Mouse (Mus musculus) forebrain, embryonic 11.5 days (tissue): ENCODE measurements around the gene Mindy4. TPM values are rescaled to one million over a fixed set of nuclear protein-coding genes. Genes with fewer than 3 reads are reported as not detected.
"Not testable (repeated sequence)": the region's sequence is repeated elsewhere in the genome, so short reads cannot be mapped to it uniquely, and the experiment has no call there.

Experiments used
- ATAC-seq: fragments of 200-750 bp; cut with Nextera tagmentation; replicated peaks from 2 replicates; pipeline ENCODE4 v1.8.0; 2017; ENCODE audit warnings: moderate TSS enrichment; ENCODE audit not compliant: low FRiP score
- DNase-seq: peaks from one replicate; pipeline ENCODE4 v3.0.0-alpha.2; 2017; ENCODE audit warnings: low spot score
- H3K27ac ChIP-seq: fragments of 300-500 bp; sonication (generic); 2 replicates; pipeline ENCODE4 v1.5.1; 2014; ENCODE audit warnings: low read depth, low read length
- H3K27me3 ChIP-seq: fragments of 300-500 bp; sonication (generic); 2 replicates; pipeline ENCODE4 v1.6.1; 2014; ENCODE audit warnings: mild to moderate bottlenecking, low read length, mixed read lengths; ENCODE audit not compliant: control insufficient read depth, insufficient read depth
- H3K36me3 ChIP-seq: fragments of 300-500 bp; sonication (generic); 2 replicates; pipeline ENCODE4 v1.6.1; 2014; ENCODE audit warnings: mild to moderate bottlenecking, low read length, moderate library complexity, mixed read lengths; ENCODE audit not compliant: control insufficient read depth, insufficient read depth
- H3K4me1 ChIP-seq: fragments of 300-500 bp; sonication (generic); replicated peaks from 2 replicates; pipeline ENCODE4 v1.6.1; 2014; ENCODE audit warnings: low read length, mixed read lengths; ENCODE audit not compliant: control insufficient read depth, insufficient read depth
- H3K4me2 ChIP-seq: fragments of 300-500 bp; sonication (generic); 2 replicates; pipeline ENCODE4 v1.6.1; 2014; ENCODE audit warnings: low read depth, mild to moderate bottlenecking, low read length, moderate library complexity, mixed read lengths; ENCODE audit not compliant: severe bottlenecking
- H3K4me3 ChIP-seq: fragments of 300-500 bp; sonication (generic); 2 replicates; pipeline ENCODE4 v1.5.1; 2014; ENCODE audit warnings: low read depth, low read length
- H3K9ac ChIP-seq: fragments of 300-500 bp; sonication (generic); 2 replicates; pipeline ENCODE4 v1.6.1; 2014; ENCODE audit warnings: low read length
- H3K9me3 ChIP-seq: fragments of 300-500 bp; sonication (generic); 2 replicates; pipeline ENCODE4 v1.6.1; 2016; ENCODE audit warnings: low read length, mixed read lengths; ENCODE audit not compliant: control insufficient read depth
- WGBS: fragments of 180-500 bp; shearing (Covaris S2); extraction: QIAGEN DNeasy Blood & Tissue Kit; methylation state at CpG from one replicate; pipeline ENCODE4 v1.1.7; 2014; 5-methylcytosine and 5-hydroxymethylcytosine counted together
- polyA plus RNA-seq: library from polyadenylated mRNA; unstranded; fragments of >200 nt; fragmentation: Nextera tagmentation; extraction: Ambion mirVana; gene quantifications from 2 replicates; pipeline ENCODE4 v1.2.1, GENCODE M21; 2014

Mindy4 gene
- polyA plus RNA-seq, 1 experiment from 2014 or later: 22.5 TPM

DNA sequence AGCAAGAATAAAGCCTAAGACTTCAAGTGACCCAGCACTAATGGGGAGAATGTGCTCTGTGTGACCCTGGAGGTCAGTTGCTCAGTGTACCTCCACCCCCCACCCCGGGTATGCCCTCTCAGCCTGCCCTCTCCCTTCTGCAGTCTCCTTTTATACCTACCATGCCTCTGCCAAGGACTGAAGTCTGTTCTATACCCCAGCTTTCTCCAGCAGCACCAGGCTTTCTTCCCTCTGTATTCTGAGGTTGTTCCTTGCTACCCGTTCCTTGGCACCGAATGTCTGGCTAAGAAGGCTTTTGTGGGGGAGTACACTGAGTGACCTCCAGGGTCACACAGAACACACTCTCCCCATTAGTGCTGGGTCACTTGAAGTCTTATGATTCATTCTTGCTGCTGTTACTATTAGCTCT, 29.2 kb upstream of the Mindy4 start:
- Histone ChIP-seq H3K4me3 (no peak overlapping the region), H3K9me3 (no peaks in the 10 kb centered on the region), H3K4me1 (peaks cover 7% of the 10 kb centered on the region), H3K4me2 (no peak overlapping the region), H3K9ac (no peak overlapping the region), H3K27ac (no peak overlapping the region), H3K27me3 (no peaks in the 10 kb centered on the region), H3K36me3 (no peaks in the 10 kb centered on the region)
- ATAC-seq (no peak), DNase-seq (no peak)
- 9% methylated on average over 3 of the region's 3 CpGs for WGBS

DNA sequence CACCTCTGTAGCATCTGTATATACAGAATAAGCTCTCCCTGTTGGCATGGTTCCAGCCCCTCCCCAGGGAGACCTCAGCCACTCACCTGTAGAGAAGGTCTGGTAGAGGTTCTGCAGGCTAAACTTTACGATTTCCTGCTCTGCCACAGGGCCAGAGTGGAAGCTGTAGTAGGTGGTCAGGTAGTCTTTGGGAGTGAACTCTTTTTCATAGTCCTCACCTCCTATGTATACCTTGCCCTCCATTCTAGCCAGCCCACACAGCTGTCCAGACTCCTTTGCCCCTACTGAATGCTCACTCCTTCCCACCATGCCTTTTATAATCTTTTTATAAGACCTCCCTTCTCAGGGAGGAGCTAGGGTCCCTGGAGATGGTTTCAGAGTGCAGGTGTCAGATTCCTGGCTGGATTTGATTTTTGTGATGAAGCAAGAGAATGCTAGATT, 28.4 kb upstream of the Mindy4 start, which contains the start of gene Inmt:
TSS of gene Inmt (minus strand) at position 303 of the 441 bp plus-strand sequence.
- H3K4me1 ChIP-seq: peaks cover 7% of the 10 kb centered on the region
- no peak within 1 kb of the TSS for H3K27ac ChIP-seq
- no peaks in the 10 kb centered on the region for H3K27me3 ChIP-seq
- no peak within 1 kb of the TSS for H3K9ac ChIP-seq
- ATAC-seq: no peak
- no peaks in the 10 kb centered on the region for H3K9me3 ChIP-seq
- DNase-seq: no peak
- WGBS: 89% methylated on average over 1 of the region's 1 CpGs
- no peak within 1 kb of the TSS for H3K4me2 ChIP-seq
- no peaks in the 10 kb centered on the region for H3K36me3 ChIP-seq
- no peak within 1 kb of the TSS for H3K4me3 ChIP-seq

DNA sequence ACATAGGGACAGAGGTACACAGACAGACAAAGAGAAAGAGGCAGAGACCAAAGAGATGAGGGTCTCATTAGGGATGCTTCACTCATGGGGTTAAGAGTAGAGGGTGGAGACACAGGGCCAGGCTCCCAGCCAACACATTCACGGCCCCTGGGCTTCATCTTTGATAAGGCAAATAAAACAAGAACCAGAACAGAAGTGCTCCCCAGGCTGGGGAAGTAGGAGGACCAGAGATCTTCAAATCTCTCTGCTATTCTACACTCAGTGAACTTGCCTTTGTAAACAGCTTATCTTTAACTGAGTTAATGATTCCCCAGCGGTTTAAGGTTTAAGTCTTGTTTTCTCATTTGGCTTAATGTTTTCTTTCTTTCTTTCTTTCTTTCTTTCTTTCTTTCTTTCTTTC, 27.7 kb upstream of the Mindy4 start:
- Histone ChIP-seq H3K4me2 (no peak overlapping the region), H3K27me3 (no peaks in the 10 kb centered on the region), H3K4me3 (no peak overlapping the region), H3K27ac (no peak overlapping the region), H3K36me3 (no peaks in the 10 kb centered on the region), H3K4me1 (peaks cover 7% of the 10 kb centered on the region), H3K9ac (no peak overlapping the region), H3K9me3 (no peaks in the 10 kb centered on the region)
- DNase-seq (no peak), ATAC-seq (no peak)
- WGBS: 71% methylated on average over 2 of the region's 2 CpGs

DNA sequence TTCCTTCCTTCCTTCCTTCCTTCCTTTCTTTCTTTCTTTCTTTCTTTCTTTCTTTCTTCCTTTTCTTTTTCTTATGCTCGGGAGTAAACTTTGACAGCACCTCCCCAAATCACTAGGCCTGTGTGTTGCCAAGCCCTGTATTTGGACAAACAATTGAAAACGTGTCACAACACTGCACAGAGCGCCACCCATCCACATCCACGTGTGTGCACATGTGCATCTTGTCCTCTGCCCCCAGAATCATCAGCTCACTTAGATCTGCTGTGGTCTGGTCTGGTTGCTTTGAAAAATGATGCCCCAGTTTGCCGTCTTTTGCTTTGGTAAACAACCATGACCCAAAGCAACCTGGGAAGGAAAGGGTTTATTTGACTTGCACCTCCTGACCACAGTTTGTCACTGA, 27.3 kb upstream of the Mindy4 start:
- Histone ChIP-seq H3K27me3 (no peaks in the 10 kb centered on the region), H3K36me3 (no peaks in the 10 kb centered on the region), H3K27ac (no peak overlapping the region), H3K4me2 (no peak overlapping the region), H3K4me1 (peaks cover 7% of the 10 kb centered on the region), H3K4me3 (no peak overlapping the region), H3K9ac (no peak overlapping the region), H3K9me3 (no peaks in the 10 kb centered on the region)
- ATAC-seq (no peak), DNase-seq (no peak)
- WGBS: 58% methylated on average over 5 of the region's 5 CpGs

DNA sequence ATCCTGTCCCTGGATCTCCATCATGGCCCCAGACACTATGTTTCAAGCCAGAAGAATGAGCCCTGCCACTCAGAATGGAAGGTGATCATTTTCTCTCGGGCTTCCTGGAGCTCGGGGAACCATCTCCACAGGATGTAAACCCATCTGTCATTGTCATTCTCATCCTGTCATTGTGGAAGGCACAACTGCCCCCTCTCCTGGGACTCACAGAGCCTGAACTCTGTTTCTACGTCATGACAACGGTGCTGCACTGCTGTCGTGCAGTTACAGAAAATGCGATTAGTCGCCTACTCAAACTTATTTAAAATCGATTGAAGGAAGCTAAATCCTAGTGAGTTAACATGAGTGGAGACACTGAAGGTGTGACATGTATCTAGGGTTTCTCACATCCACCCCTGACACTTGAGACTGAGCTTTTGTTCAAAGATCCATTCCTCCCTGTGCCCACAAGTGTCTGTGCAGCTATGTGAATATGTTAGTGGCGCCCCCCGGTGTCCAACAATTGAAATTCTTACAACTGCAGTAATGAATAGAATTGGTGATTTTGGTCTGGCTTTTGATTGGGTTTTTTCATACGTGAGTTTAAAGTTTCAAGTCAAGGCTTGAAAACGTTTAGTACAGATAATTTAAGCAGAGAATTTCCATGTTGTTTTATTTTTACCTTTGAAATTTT, 26.0 kb upstream of the Mindy4 start:
- WGBS: 62% methylated on average over 12 of the region's 12 CpGs
- ATAC-seq (no peak), DNase-seq (peak; percentile 68)
- H3K9me3 ChIP-seq: no peaks in the 10 kb centered on the region
- no peak overlapping the region for H3K9ac ChIP-seq
- H3K4me1 ChIP-seq: peaks cover 7% of the 10 kb centered on the region
- no peak overlapping the region for H3K27ac ChIP-seq
- no peak overlapping the region for H3K4me2 ChIP-seq
- no peak overlapping the region for H3K4me3 ChIP-seq
- no peaks in the 10 kb centered on the region for H3K36me3 ChIP-seq
- H3K27me3 ChIP-seq: no peaks in the 10 kb centered on the region

DNA sequence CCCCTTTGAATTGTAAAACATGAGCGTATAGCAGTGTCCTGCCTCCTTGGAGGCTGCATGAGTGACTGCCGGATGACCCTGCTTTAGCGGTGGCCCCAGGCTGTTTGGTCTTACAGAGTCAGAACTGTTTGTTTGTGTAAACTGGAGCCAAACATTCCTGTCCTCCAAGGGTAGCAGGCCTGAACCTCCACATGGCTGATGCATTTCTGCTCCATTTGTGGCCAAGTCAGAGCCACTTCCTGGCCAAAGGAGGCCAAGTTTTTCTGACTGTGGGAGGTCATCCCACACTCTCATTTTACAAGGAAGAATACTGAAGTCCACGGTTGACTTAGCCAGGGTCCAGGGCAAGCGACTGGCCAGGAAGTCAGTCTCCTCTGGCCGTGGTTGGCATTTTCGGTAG, 23.6 kb upstream of the Mindy4 start:
- no peak for DNase-seq
- H3K4me1 ChIP-seq: no peaks in the 10 kb centered on the region
- 87% methylated on average over 7 of the region's 7 CpGs for WGBS
- ATAC-seq: no peak
- no peaks in the 10 kb centered on the region for H3K27me3 ChIP-seq
- H3K9ac ChIP-seq: no peak overlapping the region
- no peak overlapping the region for H3K27ac ChIP-seq
- H3K4me2 ChIP-seq: no peak overlapping the region
- H3K9me3 ChIP-seq: no peaks in the 10 kb centered on the region
- H3K4me3 ChIP-seq: no peak overlapping the region
- H3K36me3 ChIP-seq: no peaks in the 10 kb centered on the region

DNA sequence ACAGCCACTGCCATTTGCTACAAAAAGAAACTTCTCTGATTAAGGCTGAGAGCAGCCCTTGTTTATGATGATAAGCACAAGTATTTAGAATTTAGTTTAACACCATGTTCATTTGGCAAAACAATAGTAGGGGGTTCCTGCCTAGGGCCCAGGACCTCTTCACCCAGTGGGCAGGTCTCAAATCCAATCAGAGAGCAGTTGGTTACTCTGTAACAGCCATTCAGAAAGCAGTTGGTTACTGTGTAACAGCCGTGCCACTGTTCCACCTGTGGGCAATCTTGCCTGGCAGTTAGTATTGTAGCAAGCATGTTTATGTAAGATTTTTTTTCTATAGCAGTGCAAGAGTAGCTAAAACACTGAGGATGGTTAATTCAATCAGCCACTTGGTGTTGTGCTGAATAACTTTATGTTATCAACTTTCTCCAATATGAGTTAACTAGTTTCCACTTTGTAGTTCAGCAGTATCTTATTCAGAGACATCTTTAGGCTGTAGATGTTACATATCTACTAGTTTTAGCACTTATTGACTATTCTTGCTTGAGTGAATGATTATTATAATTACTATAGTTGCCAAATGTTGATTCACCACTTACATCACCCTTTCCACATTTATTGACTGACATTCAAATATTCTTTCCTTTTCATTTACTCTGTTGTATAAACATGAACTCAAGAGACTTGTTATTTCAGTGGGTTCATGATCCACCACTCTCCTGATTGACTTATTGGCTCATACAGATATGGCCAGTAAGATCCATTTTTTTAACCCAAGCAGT, 20.3 kb upstream of the Mindy4 start:
- H3K27ac ChIP-seq: no peak overlapping the region
- no peak overlapping the region for H3K4me3 ChIP-seq
- H3K36me3 ChIP-seq: no peaks in the 10 kb centered on the region
- no peak overlapping the region for H3K9ac ChIP-seq
- H3K9me3 ChIP-seq: no peaks in the 10 kb centered on the region
- DNase-seq (no peak), ATAC-seq (no peak)
- H3K27me3 ChIP-seq: no peaks in the 10 kb centered on the region
- H3K4me1 ChIP-seq: no peaks in the 10 kb centered on the region
- no peak overlapping the region for H3K4me2 ChIP-seq
- 90% methylated on average over 1 of the region's 1 CpGs for WGBS

DNA sequence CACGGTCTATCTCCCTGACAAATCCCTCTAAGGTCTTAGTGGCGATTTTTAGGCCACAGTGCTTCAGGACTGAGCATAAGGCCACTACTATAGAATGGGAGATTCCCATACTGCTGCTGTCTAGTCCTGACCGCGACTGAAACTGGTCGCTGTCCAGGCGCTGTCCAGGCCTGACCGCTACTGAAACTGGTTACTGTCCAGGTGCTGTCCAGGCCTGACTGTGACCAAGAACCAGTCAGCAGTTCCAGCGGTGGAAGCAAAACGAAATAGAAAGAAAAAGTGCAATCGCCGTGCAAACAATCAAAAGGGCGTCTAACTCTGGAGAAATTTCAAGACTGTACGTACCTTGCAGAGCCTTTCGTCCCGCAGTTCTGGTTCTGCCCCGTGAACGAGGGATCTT, 15.4 kb upstream of the Mindy4 start:
- H3K4me3 ChIP-seq, DNase-seq, H3K36me3 ChIP-seq, H3K4me1 ChIP-seq, ATAC-seq, H3K9ac ChIP-seq, H3K27me3 ChIP-seq, H3K4me2 ChIP-seq, H3K9me3 ChIP-seq, H3K27ac ChIP-seq: not testable (repeated sequence)
- 94% methylated on average over 17 of the region's 17 CpGs for WGBS

DNA sequence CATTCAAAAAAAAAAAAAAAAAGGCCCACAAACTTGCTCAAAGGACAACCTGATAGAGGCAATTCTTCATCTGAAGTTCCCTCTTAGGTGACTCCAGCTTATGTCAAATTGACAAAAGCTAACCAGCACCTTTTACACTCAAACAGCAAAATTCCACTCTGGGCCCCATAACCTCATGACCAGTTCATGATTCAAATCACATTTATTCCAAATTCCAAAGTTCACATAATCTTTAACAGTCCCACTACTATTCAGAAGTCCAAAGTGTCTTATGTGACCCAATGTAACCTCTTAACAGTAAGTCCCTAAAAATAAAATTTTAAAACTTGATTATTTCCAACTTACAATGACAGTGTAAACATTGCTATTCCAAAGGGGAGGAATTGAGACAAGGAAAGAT, 13.8 kb upstream of the Mindy4 start:
- Histone ChIP-seq H3K4me3 (no peak overlapping the region), H3K4me1 (no peaks in the 10 kb centered on the region), H3K36me3 (no peaks in the 10 kb centered on the region), H3K27ac (no peak overlapping the region), H3K9ac (no peak overlapping the region), H3K9me3 (no peaks in the 10 kb centered on the region), H3K4me2 (no peak overlapping the region), H3K27me3 (no peaks in the 10 kb centered on the region)
- DNase-seq (no peak), ATAC-seq (no peak)
